Mouse (Mus musculus) ovary, postnatal 36 days (tissue): ENCODE data around the gene Gucy2c.

Source experiments
- DNase-seq: peaks from one replicate; pipeline ENCODE4 v3.0.0; 2022; ENCODE audit warnings: low spot score, mixed read lengths

Gucy2c gene

DNA sequence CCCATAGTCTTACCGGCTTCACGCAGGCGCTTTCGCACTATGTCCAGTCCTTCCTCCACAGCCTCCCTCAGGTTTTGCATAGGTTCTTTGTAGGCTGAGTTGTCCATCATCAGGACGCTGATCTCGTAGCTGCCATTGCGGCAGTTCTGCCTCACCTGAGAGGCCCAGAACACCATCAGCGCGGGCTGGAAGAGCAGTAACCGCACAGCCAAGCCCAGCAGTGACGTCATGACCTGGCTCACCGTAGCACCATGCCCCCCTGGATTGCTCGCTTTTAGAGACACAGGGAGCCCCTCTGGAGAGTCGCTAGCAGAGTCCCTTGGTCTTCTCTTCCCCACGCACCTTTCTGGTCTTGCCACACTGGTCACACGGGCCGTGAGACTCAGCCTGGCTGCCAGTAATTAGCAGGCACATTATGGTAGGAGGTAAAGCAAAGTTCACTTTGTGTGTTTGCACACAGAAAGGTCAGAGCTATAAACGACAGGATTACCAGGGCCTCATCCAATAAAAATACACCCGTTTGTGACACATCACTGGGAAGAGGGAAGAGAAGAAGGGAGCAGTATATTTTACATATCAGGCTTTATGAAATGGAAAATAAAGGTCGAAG, at the start of gene Gucy2c:
Gucy2c (minus strand) TSS at position 389 of the 610 bp plus-strand sequence.
- DNase-seq: no peak

DNA sequence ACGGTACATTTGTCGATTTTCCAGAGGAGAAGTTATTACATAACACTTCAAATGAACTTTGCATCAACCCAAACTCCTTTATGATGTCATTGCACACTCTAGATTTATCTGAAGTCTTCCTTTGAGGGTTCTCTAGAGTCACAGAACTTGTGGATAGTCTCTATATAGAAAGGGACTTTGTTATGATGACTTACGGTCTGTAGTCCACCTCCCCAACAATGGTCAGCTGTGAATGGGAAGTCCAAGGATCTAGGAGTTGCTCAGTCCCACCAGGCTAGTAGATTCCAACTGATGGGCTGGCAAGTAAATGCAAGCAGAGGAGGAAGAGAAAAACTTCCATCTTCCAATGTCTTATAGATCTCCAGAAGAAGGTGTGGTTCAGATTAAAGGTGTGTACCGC, 47.1 kb upstream of the Gucy2c start:
- DNase-seq: no peak

DNA sequence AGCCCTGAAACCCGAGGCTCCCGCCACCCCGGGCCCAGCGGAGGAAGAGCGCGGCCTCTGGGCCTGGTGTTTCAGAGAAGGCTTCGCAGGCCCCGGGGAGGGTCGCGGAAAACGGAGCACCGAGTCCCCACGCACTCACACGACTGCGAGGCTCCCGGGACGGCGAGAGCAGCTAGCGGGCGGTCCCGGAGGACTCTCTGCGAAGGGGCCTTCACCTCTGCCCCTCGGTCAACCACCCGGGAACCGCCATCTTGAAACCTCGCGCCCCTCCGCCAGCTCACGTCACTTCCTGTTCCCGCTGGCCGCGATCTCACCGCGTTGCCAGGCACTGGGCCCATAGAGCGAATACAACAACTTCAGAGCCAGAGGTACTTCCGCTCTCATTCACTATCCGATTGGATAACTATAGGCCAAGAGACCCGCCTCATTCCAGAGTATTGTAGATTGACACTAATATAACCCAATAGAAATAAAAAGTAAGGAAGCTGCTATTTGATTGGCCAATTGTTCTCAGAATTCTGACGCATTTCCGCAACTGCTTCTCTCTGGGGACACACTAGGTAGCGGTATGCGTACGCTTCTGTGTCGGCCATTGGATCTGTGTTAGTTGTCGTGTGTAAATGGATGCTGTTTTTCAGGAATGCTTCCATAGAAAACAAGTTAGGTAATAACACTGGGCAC, 46.5 kb upstream of the Gucy2c start, which contains the start of gene Wbp11:
Wbp11 (minus strand) TSS at position 353 of the 681 bp plus-strand sequence.
- DNase-seq: peak; percentile 92

DNA sequence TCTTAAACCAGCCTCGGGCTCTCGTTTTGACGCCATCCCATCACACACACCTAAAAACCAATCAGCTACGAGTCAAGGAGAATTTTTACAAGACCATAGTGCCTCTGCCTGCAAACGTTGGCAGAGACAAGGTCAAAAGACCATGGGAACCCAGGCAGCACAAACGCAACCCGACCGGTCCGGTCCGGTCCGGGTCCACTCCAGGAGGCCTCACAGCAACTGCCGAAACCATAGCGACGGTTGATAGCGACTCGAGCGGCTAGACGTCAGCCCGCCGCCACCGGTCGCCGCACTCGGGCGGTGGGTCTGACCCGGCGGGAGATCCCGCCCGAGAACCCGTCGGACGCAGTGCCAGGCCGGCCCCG, 45.9 kb upstream of the Gucy2c start, which contains the start of gene BC049715:
BC049715 (plus strand) TSS at position 111 of the 365 bp plus-strand sequence.
- no peak for DNase-seq

DNA sequence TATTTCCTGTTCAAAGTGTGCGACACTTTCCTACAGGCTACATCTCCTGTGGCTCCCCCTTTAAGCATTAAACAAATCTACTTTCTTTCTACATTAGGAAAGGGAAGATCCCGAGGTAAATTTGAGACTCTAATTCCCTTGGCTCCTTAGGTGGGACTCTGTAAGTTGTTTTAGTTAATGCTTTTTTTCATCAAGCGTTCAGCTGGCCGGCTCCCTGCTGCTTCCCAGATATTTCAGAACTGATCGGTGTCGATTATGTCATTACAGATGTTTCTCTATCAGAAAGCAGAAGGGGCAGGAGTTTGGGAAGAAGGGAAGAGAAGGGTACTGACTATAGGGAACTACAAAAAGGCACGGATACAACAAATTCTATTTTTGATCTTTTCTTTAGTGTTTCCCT, 45.6 kb upstream of the Gucy2c start:
- DNase-seq: no peak

DNA sequence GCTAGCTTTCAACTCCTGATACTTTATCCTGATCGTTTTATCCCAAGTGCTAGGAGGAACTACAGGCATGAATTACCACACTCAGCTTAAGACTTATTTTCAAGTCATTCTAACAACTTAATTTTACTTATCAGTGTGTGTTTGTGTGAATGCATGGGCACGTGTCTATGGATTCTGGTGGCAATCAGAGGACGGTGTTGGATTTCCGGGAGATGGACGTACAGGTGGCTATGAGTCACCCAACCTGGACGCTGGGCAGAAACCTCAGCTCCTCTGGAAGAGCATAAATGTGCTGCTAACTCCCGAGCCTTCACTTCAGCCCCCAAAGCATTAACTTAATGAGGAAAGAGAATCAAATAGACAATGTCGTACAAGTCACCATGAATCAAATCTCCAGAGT, 43.4 kb upstream of the Gucy2c start:
- DNase-seq: no peak

DNA sequence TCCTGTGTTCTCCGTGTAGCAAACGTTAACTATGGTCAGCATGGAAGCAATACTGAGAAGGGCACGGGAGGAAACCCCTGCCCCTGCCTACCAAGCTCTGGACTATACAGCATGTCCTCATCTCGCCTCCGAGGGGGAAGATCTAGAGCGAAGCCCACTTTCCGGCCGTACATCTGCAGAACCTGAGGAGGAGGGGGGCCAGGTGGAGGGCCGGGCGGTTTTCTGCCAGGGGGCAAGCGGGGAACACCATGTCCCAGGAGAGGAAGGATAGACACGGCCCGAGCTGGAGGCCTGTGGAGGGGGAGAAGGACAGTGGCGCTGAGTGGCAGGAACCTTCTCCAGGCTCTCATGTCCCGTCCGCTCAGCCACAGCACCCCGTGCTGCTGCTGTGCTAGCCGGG, 39.5 kb upstream of the Gucy2c start:
- no peak for DNase-seq

DNA sequence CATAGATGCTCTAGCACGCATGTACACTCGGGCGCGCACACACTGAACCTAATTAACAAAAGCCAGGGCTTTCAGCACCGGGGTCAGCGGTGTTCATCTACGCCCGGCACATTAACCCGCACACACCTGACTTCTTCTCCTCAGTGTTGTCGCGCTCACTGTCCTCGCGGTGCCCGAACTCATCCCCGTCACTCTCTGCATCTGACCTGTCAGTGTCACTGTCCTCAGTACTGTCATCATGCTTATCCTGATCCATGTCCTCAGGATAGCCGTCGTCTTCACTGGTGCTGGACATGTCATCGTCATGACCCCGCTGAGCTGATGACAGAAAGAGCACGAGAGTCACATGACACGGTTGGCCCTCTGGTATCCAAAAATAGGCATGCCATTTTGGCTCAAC, 38.8 kb upstream of the Gucy2c start:
- DNase-seq: no peak

DNA sequence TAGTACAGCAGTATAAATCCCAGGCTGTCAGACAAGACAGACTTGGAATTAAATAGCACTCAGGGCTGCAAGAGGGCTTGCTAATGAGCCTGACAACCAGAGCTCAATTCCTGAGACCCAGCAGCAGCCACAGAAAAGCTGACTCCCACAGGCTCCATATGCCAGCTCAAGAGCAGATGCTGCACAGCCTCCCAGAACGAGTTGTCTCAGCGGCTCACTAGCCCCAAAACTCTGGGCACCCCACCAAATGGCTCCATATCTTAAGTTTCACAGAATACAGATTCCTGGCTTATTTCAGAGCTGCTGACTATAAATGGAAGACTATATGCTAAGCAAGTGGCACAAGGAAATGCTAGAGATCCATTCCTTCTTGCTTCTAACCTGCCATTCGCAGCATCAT, 36.0 kb upstream of the Gucy2c start:
- no peak for DNase-seq

DNA sequence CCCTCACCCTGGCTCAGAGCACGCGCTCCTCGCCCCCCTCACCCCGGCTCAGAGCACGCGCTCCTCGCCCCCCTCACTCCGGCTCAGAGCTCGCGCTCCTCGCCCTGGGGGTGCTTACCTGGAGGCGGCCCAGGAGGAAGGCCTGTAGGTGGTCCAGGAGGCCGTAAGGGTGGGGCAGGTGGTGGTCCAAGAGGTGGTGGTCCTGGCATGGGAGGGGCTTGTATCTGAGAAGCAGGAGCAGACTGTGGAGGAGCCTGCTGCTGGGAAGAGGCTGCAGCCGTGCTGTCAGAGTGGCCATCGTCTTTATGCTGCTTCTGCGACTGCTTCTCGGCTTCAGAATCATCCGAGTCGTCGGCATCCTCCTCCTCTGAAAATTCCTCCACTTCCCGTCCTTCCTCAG, 35.3 kb upstream of the Gucy2c start:
- no peak for DNase-seq

DNA sequence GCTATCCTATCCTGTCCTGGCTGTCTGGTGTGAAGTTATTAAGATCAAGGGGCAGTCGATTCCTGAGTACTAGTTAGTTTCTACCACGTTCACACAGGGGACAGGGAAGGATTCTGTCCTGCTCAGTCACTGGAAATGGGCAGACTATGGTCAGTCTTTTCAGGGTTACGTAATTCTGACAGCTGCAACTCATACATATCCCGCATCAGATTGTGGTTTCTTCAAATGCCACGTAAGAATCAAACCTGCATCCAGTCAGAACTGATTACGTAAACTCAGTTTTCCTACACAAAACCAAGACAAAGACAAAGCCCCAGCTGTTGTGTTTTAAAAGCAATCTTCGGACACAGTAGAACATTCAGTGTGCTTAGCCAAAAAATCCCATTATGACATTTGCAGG, 33.8 kb upstream of the Gucy2c start:
- no peak for DNase-seq

DNA sequence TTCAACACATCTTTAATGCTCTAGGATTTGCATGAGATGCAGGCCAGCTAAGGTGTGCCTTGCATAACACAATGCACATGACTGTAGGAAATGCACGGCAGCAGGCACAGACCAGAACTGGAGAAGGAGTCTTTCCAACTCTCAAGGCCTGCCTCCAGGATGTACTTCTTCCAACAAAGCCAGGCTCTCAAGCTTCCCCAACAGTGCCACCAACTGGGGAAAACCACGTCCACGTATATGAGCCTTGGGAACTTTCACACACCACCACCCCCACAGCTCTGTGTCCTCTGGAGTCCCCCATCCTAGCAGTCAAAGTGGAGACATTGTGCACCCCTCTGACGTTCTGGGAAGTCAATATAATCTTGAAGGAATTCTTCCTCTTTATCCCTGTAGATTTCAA, 31.6 kb upstream of the Gucy2c start:
- DNase-seq: no peak

DNA sequence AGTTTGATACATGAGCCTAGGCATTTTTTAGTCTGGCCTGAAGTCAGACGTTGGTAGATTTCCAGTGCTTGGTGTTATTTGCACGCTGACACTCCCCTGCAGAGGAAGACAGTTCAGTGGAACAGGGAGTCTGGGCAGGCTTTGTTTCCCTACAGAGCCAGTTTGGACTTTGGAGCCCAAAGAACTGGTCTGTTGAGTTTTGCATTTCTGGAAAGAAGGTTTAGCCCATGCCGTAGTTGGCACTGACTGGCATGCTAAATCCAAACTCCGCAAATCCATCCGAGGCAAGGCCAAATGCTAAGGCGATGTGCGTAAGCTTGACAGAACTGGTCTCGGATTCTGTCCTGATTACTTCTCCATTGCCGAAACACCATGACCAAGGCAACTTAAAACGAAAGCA, 29.6 kb upstream of the Gucy2c start:
- no peak for DNase-seq

DNA sequence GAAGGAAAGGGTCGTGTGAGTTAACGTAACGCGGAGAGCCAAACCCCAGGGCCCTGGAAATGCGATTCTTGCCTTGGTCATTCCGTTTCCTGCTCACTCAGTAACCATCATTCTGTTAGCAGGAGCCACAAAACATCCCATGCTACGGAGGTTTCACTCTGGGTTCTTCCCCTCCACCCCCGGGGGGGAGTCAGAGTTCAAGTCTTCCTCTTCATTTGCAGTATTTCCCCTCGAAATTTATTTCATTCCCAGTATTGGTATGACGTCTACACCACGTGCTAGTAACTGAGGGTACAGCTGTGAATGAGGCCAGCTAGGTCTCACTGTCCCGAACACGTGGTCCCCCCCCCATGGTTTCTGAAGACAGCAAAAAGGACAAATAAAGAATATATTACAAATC, 28.1 kb upstream of the Gucy2c start:
- no peak for DNase-seq

DNA sequence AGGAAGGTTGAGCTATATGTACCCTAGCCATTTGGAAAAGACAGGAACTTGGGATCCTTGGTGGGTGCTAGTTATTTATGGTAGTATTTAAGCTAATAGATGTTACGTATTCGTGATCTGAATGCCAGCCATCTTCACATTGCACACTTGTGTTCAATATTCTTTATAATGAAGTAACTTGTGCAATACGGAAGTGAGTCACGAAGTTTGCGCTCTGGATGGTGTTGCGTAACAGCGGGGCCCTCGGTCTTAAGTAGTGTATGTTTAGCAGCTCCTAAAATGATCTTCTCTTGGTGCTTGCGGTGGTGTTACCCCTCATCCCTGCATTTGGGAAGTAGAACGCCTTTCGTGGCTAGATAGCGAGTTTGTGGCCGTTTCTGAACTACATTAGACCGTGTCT, 27.5 kb upstream of the Gucy2c start:
- no peak for DNase-seq

DNA sequence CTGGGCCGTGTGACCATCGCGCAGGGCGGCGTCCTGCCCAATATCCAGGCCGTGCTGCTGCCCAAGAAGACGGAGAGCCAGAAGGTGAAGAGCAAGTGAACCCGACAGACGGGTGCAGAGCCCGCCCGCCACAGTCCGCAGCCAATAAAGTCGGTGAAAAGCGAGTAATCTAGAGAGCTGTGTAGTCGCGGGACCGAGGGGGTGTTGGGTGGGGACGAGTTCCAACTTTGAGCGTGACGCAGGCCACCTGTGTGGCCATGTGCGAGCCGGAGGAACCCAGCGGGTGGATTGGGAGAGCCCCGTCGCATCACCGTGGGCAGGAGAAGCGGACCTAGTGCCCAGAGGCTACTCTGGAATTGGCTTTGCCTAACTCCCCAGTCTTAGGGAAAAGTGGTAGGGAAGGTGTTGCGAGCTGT, 27.1 kb upstream of the Gucy2c start:
- DNase-seq: no peak

DNA sequence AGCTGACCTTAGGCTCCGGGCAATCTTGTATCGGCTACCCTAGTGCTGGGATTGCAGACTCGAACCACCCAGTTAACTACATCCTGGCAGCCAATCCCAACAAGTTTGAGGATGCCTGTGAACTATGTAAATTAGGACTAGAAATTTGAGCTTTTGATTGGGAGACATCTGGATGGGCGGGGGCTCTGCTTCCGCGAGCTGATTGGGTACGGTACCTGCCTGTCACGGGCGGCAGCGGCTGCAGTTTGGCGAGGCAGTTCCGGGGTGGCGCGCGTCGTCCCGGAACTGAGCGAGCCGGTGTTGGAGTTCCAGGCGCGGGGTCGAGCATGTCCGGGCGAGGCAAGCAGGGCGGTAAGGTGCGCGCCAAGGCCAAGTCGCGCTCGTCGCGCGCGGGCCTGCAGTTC, 26.5 kb upstream of the Gucy2c start, which contains the start of gene H2afj:
H2afj (plus strand) TSS at position 231 of the 404 bp plus-strand sequence.
- DNase-seq: peak; percentile 99

DNA sequence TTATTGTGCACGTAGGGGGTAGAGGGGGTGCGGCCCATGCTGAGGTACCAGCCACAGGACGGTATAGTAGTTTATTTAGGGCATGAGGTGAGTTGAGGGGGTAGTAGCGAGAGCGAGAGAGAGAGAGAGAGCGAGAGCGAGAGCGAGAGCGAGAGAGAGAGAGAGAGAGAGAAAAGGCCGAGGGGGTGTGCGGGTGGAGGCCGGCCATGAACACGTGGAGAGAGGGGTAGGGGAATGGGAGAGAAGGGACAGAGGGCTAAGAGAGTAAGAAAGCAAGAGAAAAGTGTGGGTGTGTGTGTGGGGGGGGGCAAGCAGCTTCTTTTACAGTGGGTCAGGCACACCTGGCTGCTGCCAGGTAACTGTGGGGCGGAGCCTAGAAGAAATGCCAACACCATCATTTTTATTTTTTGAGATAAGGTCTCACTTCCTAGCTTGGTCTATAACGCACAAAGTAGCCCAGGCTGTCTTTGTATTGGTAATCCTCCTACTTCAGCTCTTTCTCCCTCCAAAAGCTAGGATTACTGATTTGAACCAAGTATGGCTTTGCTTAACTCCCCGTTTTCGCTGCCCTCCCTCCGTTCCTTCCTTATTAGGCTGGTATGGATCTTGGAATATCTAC, 25.9 kb upstream of the Gucy2c start:
- DNase-seq: no peak

DNA sequence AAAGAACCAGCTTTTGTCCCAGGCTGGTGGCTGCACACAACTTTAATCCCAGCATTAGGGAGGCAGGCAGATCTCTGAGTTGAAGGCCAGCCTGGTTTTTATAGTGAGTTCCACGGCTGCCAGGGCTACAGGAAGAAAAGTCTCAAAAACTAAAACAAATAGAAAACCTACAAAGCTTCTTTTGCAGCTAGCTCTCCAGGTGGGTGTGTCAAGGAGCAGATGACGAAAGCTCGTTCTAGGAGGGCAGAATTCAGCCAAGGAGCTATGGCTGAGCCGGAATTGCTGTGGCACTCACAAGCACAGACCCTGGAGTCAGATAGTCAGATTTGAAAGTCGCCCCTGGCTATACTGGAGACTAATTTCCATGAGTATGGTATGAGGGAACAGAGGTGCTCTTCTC, 25.3 kb upstream of the Gucy2c start:
- DNase-seq: no peak

DNA sequence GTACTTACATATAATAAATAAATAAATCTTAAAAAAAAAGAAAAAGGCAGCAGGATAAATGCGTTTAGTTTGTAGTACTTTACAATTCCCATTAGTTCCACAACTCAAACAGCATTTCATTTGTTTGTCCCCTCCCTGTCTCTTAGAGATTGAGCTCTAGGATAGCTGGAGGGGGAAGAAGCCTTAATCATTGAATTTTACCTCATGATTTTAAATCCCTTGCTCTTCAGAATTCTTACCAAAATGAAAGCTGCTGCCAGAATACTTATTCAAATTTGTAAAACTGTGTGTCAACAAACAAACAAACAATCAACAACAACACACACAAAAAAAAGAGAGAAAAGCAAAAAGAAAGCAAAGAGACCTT, 23.8 kb upstream of the Gucy2c start:
- DNase-seq: no peak

DNA sequence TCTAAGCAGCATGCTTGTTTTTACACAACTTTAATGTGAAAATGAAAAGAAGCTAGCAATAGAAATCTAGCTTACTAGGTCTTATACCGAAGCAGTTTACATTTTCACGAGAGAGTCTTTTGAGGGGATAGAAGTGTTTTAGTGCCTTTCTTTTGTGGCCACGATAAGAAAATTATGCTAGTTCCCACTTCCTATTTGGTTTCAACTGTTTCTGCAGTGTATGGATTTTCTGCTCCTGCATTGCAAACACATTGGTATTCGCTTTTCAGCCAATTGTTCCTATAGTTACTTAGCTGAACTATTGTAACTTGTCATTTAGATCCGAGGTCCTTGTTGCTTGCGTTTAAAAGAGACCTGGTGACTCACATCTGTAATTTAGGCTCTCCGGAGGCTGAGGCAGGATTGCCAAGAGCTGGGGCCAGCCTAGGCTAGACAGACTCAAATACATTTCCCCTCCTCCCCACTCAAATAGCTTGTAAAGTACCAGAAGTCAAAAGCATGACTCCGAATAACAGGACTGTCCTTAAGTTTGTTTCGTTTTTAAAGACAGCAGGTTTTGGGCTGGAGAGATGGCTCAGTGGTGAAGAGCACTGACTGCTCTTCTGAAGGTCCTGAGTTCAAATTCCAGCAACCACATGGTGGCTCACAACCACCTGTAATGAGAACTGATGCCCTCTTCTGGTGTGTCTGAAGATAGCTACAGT, 23.3 kb upstream of the Gucy2c start:
- no peak for DNase-seq

DNA sequence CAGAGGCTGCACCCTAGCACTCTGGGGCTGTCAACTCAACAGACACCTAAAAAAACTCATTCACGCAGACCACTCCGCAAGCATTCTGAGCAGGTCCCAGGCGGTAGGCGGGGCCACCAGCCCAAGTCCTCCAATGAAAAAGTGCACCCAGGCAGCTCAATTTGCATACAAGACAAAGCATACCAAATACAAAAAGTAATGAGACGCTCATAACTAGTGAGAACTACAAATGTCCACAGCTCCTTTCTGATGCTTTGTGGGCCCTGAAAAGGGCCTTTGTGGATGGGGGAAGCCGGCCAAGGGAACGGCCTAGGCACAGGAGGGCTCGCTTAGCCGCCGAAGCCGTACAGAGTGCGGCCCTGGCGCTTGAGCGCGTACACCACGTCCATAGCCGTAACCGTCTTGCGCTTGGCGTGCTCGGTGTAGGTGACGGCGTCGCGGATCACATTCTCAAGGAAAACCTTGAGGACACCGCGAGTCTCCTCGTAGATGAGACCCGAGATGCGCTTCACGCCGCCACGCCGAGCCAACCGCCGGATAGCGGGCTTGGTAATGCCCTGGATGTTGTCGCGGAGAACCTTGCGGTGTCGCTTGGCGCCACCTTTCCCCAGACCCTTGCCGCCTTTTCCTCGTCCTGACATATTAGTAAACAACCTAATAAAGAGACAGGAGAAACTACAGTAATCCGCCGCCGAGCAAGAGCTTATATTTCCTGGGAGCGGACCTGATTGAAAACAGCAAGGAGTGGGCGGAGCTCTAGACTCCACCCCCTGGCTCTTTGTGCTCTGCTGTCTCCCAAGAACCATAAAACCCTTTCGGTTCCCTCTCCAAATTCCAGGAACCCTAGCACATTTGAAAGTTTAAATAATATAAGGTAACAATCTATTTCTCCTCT, 22.4 kb upstream of the Gucy2c start, which contains the start of gene Hist4h4:
Hist4h4 (minus strand) TSS at position 677 of the 895 bp plus-strand sequence.
- DNase-seq: peak; percentile 96
